Mouse (Mus musculus): ENCODE results near the gene Cdc6. TPM values are rescaled to one million over a fixed set of nuclear protein-coding genes. Genes with fewer than 3 reads are reported as not detected.

Gene Cdc6
- total and polyA plus RNA-seq, 3 experiments = 56.9 to 104 (median 69.4) TPM

DNA sequence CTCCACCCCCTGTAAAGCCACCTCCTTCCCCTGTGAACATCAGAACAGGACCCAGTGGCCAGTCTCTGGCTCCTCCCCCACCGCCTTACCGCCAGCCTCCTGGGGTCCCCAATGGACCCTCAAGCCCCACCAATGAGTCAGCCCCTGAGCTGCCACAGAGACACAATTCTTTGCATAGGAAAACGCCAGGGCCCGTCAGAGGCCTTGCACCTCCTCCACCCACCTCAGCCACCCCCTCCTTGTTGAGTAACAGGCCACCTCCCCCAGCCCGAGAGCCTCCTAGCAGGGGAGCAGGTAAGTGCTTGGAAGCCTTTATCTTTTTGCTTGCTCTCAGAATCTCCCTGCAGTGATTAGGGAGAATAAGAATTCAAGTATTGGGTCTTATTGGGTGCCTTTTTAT, 15.2 kb upstream of the Cdc6 start:
- H3K4me3 ChIP-seq (ENCODE audit: control insufficient read depth in 1 of 2, insufficient read depth in 1 of 2, low read depth in 2 of 2, low read length in 2 of 2) = no peak overlapping the region
- H3K79me2 ChIP-seq (ENCODE audit: control insufficient read depth, insufficient read depth, low read length, poor library complexity) = no peaks in the 10 kb centered on the region
- H3K9me3 ChIP-seq (replicated peaks; ENCODE audit: insufficient read depth, low read length) = no peaks in the 10 kb centered on the region
- peaks cover 0 to 26% of the 10 kb centered on the region in 2 experiments; a peak in 2 of 4 replicates for H3K36me3 ChIP-seq (ENCODE audit: control insufficient read depth in 1 of 2, insufficient read depth in 2 of 2, low read length in 2 of 2)
- DNase-seq (ENCODE audit: low read depth, low spot score) = no peak
- no peak overlapping the region for H3K27ac ChIP-seq (ENCODE audit: control insufficient read depth, low read depth, low read length)
- no peak overlapping the region for H3K9ac ChIP-seq (ENCODE audit: control insufficient read depth, low read depth, low read length, poor library complexity, severe bottlenecking)
- no peak for TF ChIP-seq POLR2AphosphoS5 (IDR thresholded peaks at IDR 0.05; ENCODE audit: borderline replicate concordance, low read depth, low read length)
- no peak for TF ChIP-seq ZKSCAN1 (IDR thresholded peaks at IDR 0.05; ENCODE audit: low read depth, low read length)
- TF ChIP-seq MAX (IDR thresholded peaks at IDR 0.05; ENCODE audit: low read length) = no peak
- TF ChIP-seq POLR2A (IDR thresholded peaks at IDR 0.05; ENCODE audit: control insufficient read depth in 1 of 2, insufficient read depth in 1 of 2, low read depth in 1 of 2, low read length in 2 of 2, poor library complexity in 1 of 2) = no peak
- TF ChIP-seq TBP (IDR thresholded peaks at IDR 0.05; ENCODE audit: low read depth, low read length) = no peak
- no peak for TF ChIP-seq SIN3A (IDR thresholded peaks at IDR 0.05; ENCODE audit: low read length)
- TF ChIP-seq EP300 (IDR thresholded peaks at IDR 0.05; ENCODE audit: low read depth in 1 of 2, low read length in 2 of 2) = no peak
- peaks cover 0 to 5% of the 10 kb centered on the region in 2 experiments; a peak in 2 of 4 replicates for H3K4me1 ChIP-seq (ENCODE audit: control insufficient read depth in 1 of 2, insufficient read depth in 2 of 2, low read length in 2 of 2)
- H3K27me3 ChIP-seq (ENCODE audit: control insufficient read depth in 1 of 2, insufficient read depth in 2 of 2, low read length in 2 of 2) = no peaks in the 10 kb centered on the region

DNA sequence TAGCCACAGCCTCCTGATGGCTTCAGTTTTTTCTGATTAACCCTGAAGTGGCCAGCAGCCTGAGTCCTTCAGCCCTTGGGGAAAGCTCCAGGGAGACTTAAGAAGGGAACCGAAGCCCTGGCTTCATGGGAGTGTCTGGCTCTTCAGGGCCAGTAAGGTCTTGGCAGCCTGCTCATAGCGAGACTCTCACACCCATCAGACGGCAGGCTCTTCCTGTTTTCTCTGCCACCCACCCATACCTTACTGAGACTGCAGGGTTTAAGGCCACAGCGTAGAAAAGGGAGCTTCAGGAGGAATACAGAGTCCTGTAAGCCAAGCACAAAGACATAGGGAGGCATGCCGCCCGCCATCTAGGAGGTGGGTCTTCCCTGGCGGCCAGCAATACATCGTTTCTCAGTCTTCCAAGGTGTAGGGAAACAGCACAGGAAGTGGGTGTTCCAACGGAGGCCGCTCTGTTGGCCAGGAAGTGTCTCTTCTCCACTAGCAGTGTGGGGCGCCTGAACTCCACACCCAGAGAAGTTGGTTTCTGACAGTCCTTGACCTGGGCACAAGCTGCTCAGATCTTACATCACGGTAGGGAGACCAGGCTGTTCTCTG, 7.0 kb upstream of the Cdc6 start:
- Histone ChIP-seq H3K4me3 (ENCODE audit: control insufficient read depth in 1 of 2, insufficient read depth in 1 of 2, low read depth in 2 of 2, low read length in 2 of 2) (no peak overlapping the region), H3K79me2 (ENCODE audit: control insufficient read depth, insufficient read depth, low read length, poor library complexity) (no peaks in the 10 kb centered on the region), H3K9me3 (replicated peaks; ENCODE audit: insufficient read depth, low read length) (no peaks in the 10 kb centered on the region), H3K27ac (ENCODE audit: control insufficient read depth, low read depth, low read length) (peak overlapping the region; percentile 33; the same call in 1 of the 2 replicates), H3K36me3 (ENCODE audit: control insufficient read depth in 1 of 2, insufficient read depth in 2 of 2, low read length in 2 of 2) (peaks cover 12 to 31% of the 10 kb centered on the region in 2 experiments), H3K9ac (ENCODE audit: control insufficient read depth, low read depth, low read length, poor library complexity, severe bottlenecking) (0 out of 2 replicates have a peak overlapping the region, but pooled peaks have one; percentile 27), H3K4me1 (ENCODE audit: control insufficient read depth in 1 of 2, insufficient read depth in 2 of 2, low read length in 2 of 2) (peaks cover 17 to 36% of the 10 kb centered on the region in 2 experiments), H3K27me3 (ENCODE audit: control insufficient read depth in 1 of 2, insufficient read depth in 2 of 2, low read length in 2 of 2) (no peaks in the 10 kb centered on the region)
- TF ChIP-seq POLR2A (IDR thresholded peaks at IDR 0.05; ENCODE audit: control insufficient read depth in 1 of 2, insufficient read depth in 1 of 2, low read depth in 1 of 2, low read length in 2 of 2, poor library complexity in 1 of 2) (no peak), SIN3A (IDR thresholded peaks at IDR 0.05; ENCODE audit: low read length) (no peak), MEF2A (IDR thresholded peaks at IDR 0.05; ENCODE audit: extremely low read depth, insufficient replicate concordance, low read depth, low read length, poor library complexity, severe bottlenecking) (no peak), EP300 (IDR thresholded peaks at IDR 0.05; ENCODE audit: low read depth in 1 of 2, low read length in 2 of 2) (peak in 1 of 2 experiments; percentile 25; a peak in 1 of 4 replicates), NELFE (IDR thresholded peaks at IDR 0.05; ENCODE audit: low read depth, low read length) (no peak), ELF1 (IDR thresholded peaks at IDR 0.05; ENCODE audit: low read depth, low read length) (peak; percentile 56), NRF1 (IDR thresholded peaks at IDR 0.05; ENCODE audit: insufficient read depth, low read depth, low read length, poor library complexity, severe bottlenecking) (no peak)
- peak; percentile 75 for DNase-seq (ENCODE audit: low read depth, low spot score)

DNA sequence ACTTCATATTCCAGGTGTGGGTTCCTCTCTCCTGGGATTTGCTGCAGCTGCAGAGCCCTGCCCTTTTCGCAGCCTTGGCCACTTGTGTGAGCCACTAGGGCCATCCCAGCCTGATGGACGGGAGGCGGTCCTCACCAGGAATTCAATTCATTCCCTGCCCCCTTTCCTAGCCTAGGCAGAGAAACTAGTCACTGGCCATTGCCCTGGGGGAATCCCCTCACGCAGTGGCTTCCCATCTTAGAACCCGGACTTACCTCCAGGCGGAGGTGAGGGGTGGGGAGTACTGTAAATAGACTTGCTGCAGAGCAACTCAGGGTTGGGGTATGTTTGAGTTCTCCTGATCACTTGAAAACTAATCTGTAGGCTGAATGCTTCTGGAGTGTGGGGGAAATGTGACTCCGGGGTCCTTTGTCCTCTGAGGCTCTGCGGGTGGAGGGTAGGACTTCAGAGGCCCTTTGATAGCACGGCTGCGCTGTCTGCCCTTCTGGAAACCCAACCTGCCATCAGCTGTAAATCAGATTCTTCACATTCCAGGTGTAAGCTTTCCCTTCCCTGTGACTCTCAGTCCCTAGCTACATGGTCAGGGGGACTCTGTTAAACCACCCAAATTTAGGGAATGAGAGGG, 4.9 kb upstream of the Cdc6 start:
- Histone ChIP-seq H3K9me3 (replicated peaks; ENCODE audit: insufficient read depth, low read length) (no peaks in the 10 kb centered on the region), H3K4me1 (ENCODE audit: control insufficient read depth in 1 of 2, insufficient read depth in 2 of 2, low read length in 2 of 2) (peaks cover 27 to 51% of the 10 kb centered on the region in 2 experiments), H3K79me2 (ENCODE audit: control insufficient read depth, insufficient read depth, low read length, poor library complexity) (peaks cover under 1% of the 10 kb centered on the region), H3K4me3 (ENCODE audit: control insufficient read depth in 1 of 2, insufficient read depth in 1 of 2, low read depth in 2 of 2, low read length in 2 of 2) (no peak overlapping the region), H3K27ac (ENCODE audit: control insufficient read depth, low read depth, low read length) (no peak overlapping the region), H3K9ac (ENCODE audit: control insufficient read depth, low read depth, low read length, poor library complexity, severe bottlenecking) (no peak overlapping the region), H3K36me3 (ENCODE audit: control insufficient read depth in 1 of 2, insufficient read depth in 2 of 2, low read length in 2 of 2) (peaks cover 4 to 46% of the 10 kb centered on the region in 2 experiments; a peak in 3 of 4 replicates), H3K27me3 (ENCODE audit: control insufficient read depth in 1 of 2, insufficient read depth in 2 of 2, low read length in 2 of 2) (no peaks in the 10 kb centered on the region)
- TF ChIP-seq SIN3A (IDR thresholded peaks at IDR 0.05; ENCODE audit: low read length) (no peak), MAFK (IDR thresholded peaks at IDR 0.05; ENCODE audit: borderline replicate concordance, low read depth, low read length) (no peak)
- DNase-seq (ENCODE audit: low read depth, low spot score) = no peak

Measured in MEL (cell line).